Mouse (Mus musculus): ENCODE measurements at regions not wholly inside any gene's neighbourhood (a gene's known extent, or its start where the extent isn't known, plus 50 kb on each side); places are given as distances from the start of the nearest gene placed in this dataset.
"Not testable (repeated sequence)": the region's sequence is repeated elsewhere in the genome, so short reads cannot be mapped to it uniquely, and the experiment has no call there.

- DNase-seq (ENCODE audit: low spot score) = no peak
Observed at GRCm38 (mm10) chr17:15247546-15248416, 128.9 kb downstream of the Dll1 start.

GRCm38 (mm10) chr17:15242976-15243635 is 133.6 kb downstream of the Dll1 start:
- no peak for DNase-seq (ENCODE audit: low spot score)

GRCm38 (mm10) chr17:15242356-15242755 is 134.3 kb downstream of the Dll1 start:
- no peak for DNase-seq (ENCODE audit: low spot score)

- no peak for DNase-seq (ENCODE audit: low spot score)
Observed at GRCm38 (mm10) chr17:15241491-15241890, 135.2 kb downstream of the Dll1 start.

- not testable (repeated sequence) for DNase-seq (ENCODE audit: low spot score)
Observed at GRCm38 (mm10) chr17:15240641-15241040, 136.0 kb downstream of the Dll1 start.

- no peak for DNase-seq (ENCODE audit: low spot score)
Observed at GRCm38 (mm10) chr17:15240011-15240410, 136.7 kb downstream of the Dll1 start.

- DNase-seq (ENCODE audit: low spot score) = no peak
Observed at GRCm38 (mm10) chr17:15235041-15235440, 141.6 kb downstream of the Dll1 start.

- DNase-seq (ENCODE audit: low spot score) = no peak
Observed at GRCm38 (mm10) chr17:15231175-15231574, 145.5 kb downstream of the Dll1 start.

- DNase-seq (ENCODE audit: low spot score) = no peak
Observed at GRCm38 (mm10) chr17:15229159-15229558, 147.5 kb downstream of the Dll1 start.

- no peak for DNase-seq (ENCODE audit: low spot score)
Observed at GRCm38 (mm10) chr17:15228077-15228476, 148.6 kb downstream of the Dll1 start.

GRCm38 (mm10) chr17:15223826-15224225 is 152.8 kb downstream of the Dll1 start:
- DNase-seq (ENCODE audit: low spot score) = no peak

- DNase-seq (ENCODE audit: low spot score) = no peak
Observed at GRCm38 (mm10) chr17:15222923-15223322, 153.7 kb downstream of the Dll1 start.

GRCm38 (mm10) chr17:15214157-15214685 is 162.5 kb downstream of the Dll1 start:
- no peak for DNase-seq (ENCODE audit: low spot score)

GRCm38 (mm10) chr17:15208808-15209173 is 167.5 kb upstream of the Gm3448 start:
- DNase-seq (ENCODE audit: low spot score) = no peak

- peak; percentile 70 for DNase-seq (ENCODE audit: low spot score)
Observed at GRCm38 (mm10) chr17:15208030-15208807, 166.9 kb upstream of the Gm3448 start.

GRCm38 (mm10) chr17:15207182-15208029 is 166.1 kb upstream of the Gm3448 start:
- DNase-seq (ENCODE audit: low spot score) = no peak

- no peak for DNase-seq (ENCODE audit: low spot score)
Observed at GRCm38 (mm10) chr17:15205799-15206198, 164.5 kb upstream of the Gm3448 start.

GRCm38 (mm10) chr17:15204524-15204923 is 163.2 kb upstream of the Gm3448 start:
- no peak for DNase-seq (ENCODE audit: low spot score)

GRCm38 (mm10) chr17:15199235-15199634 is 157.9 kb upstream of the Gm3448 start:
- DNase-seq (ENCODE audit: low spot score) = no peak

- no peak for DNase-seq (ENCODE audit: low spot score)
Observed at GRCm38 (mm10) chr17:15197361-15197760, 156.0 kb upstream of the Gm3448 start.

GRCm38 (mm10) chr17:15195819-15196218 is 154.5 kb upstream of the Gm3448 start:
- DNase-seq (ENCODE audit: low spot score) = no peak
